Mouse (Mus musculus): ENCODE results near the gene Ryr1. TPM values are rescaled to one million over a fixed set of nuclear protein-coding genes. Genes with fewer than 3 reads are reported as not detected.
"Not testable (repeated sequence)": the region's sequence is repeated elsewhere in the genome, so short reads cannot be mapped to it uniquely, and the experiment has no call there.

Gene Ryr1
- polyA plus RNA-seq, 1 experiment from 2014 or later, result 19.7 TPM

DNA sequence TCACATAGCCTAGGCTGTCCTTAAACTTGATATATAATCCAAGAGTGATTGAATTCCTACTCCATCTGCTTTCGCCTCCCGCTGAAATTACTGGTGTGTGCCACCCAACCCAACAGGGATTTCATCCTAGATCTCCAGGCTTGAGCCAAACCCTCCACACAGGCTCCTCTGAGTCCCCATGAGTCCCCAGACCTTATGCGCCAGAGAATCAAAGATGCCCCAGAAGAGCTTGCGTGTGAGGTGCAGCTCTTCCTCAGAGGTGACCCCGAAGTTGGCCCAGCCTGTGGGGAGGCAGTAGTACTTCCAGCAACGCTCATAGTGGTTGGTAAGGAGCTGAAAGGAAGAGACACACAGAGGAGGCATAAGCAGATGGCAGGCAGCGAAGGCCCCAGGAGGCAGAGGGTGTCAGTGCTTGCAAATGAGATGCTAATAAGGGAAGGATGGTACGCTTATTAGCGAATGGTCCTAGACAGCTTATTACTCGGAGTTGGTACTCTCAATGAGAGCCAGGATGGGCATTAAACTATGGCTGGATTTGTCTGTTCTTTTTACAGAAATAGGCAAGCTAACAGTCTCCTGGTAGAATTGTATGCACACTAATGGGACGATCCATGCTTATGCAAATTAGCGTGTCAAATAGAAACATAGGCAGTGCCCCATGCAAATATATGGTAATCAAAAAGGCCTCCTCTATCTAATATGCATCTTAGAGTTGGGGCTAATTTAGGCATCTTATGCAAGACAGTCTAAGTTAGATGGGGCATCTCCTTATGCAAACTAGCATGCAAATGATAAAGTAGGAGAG, 54.4 kb downstream of the Ryr1 start:
- peak overlapping the region; percentile 69 for H3K4me2 ChIP-seq (ENCODE audit: low read length)
- WGBS, result 12% methylated on average over 12 of the region's 12 CpGs
- H3K27me3 ChIP-seq (replicated peaks; ENCODE audit: control insufficient read depth, insufficient read depth, low read length), result no peaks in the 10 kb centered on the region
- ATAC-seq, result peak; percentile 85
- peak overlapping the region; percentile 48 for H3K4me3 ChIP-seq (replicated peaks; ENCODE audit: low read length)
- no peak overlapping the region; the same call in 1 of the 2 replicates for H3K9ac ChIP-seq (replicated peaks; ENCODE audit: low read depth, low read length)
- H3K4me1 ChIP-seq (replicated peaks; ENCODE audit: control insufficient read depth, insufficient read depth, low read length), result peaks cover 34% of the 10 kb centered on the region
- no peaks in the 10 kb centered on the region for H3K9me3 ChIP-seq (ENCODE audit: control insufficient read depth, low read length)
- H3K27ac ChIP-seq (ENCODE audit: low read length), result peak overlapping the region; percentile 99
- H3K36me3 ChIP-seq (ENCODE audit: control insufficient read depth, insufficient read depth), result no peaks in the 10 kb centered on the region

DNA sequence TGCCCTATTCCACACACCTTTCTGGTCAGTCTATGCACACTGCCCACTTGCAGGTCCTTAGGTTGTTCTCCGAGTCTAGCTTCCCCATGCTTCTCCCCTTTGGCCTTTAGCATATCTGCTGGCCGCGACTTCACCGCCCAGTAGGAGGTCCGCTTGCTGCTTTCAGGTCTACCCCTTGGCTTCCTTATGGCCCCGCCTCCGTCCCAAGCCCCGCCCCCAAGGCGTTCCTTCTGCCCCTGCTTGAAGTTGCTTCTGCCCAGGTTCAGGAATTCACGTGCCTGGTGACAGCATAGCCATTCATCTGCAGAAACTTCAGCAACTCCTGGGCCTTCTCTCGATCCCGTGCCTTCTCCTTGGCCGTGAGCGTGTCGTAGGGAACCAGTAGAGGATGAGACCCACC, 57.2 kb downstream of the Ryr1 start:
- no peak for ATAC-seq
- H3K27me3 ChIP-seq (replicated peaks; ENCODE audit: control insufficient read depth, insufficient read depth, low read length), result no peaks in the 10 kb centered on the region
- H3K4me3 ChIP-seq (replicated peaks; ENCODE audit: low read length), result no peak overlapping the region
- no peak overlapping the region for H3K9ac ChIP-seq (replicated peaks; ENCODE audit: low read depth, low read length)
- H3K4me1 ChIP-seq (replicated peaks; ENCODE audit: control insufficient read depth, insufficient read depth, low read length), result peaks cover 31% of the 10 kb centered on the region
- no peak overlapping the region for H3K4me2 ChIP-seq (ENCODE audit: low read length)
- 18% methylated on average over 15 of the region's 15 CpGs for WGBS
- no peaks in the 10 kb centered on the region for H3K9me3 ChIP-seq (ENCODE audit: control insufficient read depth, low read length)
- no peak overlapping the region for H3K27ac ChIP-seq (ENCODE audit: low read length)
- no peaks in the 10 kb centered on the region for H3K36me3 ChIP-seq (ENCODE audit: control insufficient read depth, insufficient read depth)

DNA sequence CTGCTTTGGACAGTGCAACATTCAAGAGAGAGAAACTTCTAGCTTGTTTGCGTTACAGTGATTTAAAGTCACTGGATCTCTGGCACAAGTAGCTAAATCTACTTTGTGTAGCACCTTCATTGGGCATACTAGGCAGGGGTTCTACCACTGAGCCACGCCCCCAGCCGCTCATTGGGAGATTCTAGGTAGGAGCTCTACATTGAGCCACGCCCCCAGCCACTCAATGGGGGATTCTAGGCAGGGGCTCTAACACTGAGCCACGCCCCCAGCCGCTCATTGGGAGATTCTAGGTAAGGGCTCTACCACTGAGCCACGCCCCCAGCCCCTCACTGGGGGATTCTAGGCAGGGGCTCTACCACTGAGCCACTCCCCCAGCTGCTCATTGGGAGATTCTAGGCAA, 61.5 kb downstream of the Ryr1 start:
- not testable (repeated sequence) for H3K9ac ChIP-seq (replicated peaks; ENCODE audit: low read depth, low read length); H3K4me1 ChIP-seq (replicated peaks; ENCODE audit: control insufficient read depth, insufficient read depth, low read length); H3K4me3 ChIP-seq (replicated peaks; ENCODE audit: low read length); H3K36me3 ChIP-seq (ENCODE audit: control insufficient read depth, insufficient read depth); ATAC-seq; H3K4me2 ChIP-seq (ENCODE audit: low read length); H3K27ac ChIP-seq (ENCODE audit: low read length); H3K27me3 ChIP-seq (replicated peaks; ENCODE audit: control insufficient read depth, insufficient read depth, low read length); H3K9me3 ChIP-seq (ENCODE audit: control insufficient read depth, low read length)
- WGBS, result 70% methylated on average over 7 of the region's 7 CpGs

GRCm38 (mm10) chr7:29061522-29062037, 63.4 kb downstream of the Ryr1 start:
- Histone ChIP-seq H3K36me3 (ENCODE audit: control insufficient read depth, insufficient read depth) (no peaks in the 10 kb centered on the region), H3K27ac (ENCODE audit: low read length) (no peak overlapping the region), H3K4me3 (replicated peaks; ENCODE audit: low read length) (no peak overlapping the region), H3K9ac (replicated peaks; ENCODE audit: low read depth, low read length) (no peak overlapping the region), H3K9me3 (ENCODE audit: control insufficient read depth, low read length) (0 out of 2 replicates have a peak, but pooled peaks cover 2% of the 10 kb centered on the region), H3K27me3 (replicated peaks; ENCODE audit: control insufficient read depth, insufficient read depth, low read length) (no peaks in the 10 kb centered on the region), H3K4me1 (replicated peaks; ENCODE audit: control insufficient read depth, insufficient read depth, low read length) (no peaks in the 10 kb centered on the region), H3K4me2 (ENCODE audit: low read length) (no peak overlapping the region)
- peak; percentile 55; the same call in 1 of the 2 replicates for ATAC-seq
- 4% methylated on average over 19 of the region's 19 CpGs for WGBS

DNA sequence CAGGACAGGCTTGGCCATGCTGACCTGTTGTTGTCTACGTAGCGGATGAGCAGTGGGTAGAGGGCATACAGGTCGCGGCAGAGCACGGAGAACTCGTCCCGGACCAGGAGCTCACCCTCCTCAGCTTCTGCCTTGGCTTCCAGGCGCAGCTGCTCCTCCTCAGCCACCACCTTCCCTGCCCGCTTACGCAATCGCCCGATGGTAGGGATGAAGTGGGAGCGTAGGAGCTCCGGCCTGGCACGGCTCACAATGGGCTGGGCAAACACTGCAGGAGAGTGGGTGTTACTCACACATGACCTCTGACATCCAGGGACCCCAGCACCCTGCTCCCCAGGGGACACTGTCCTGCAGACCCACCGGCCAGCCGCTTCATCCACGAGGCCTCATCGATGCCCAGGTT, 65.5 kb downstream of the Ryr1 start:
- ATAC-seq, result no peak
- no peaks in the 10 kb centered on the region for H3K36me3 ChIP-seq (ENCODE audit: control insufficient read depth, insufficient read depth)
- H3K27ac ChIP-seq (ENCODE audit: low read length), result no peak overlapping the region
- 0 out of 2 replicates have a peak, but pooled peaks cover 2% of the 10 kb centered on the region for H3K9me3 ChIP-seq (ENCODE audit: control insufficient read depth, low read length)
- no peaks in the 10 kb centered on the region for H3K27me3 ChIP-seq (replicated peaks; ENCODE audit: control insufficient read depth, insufficient read depth, low read length)
- H3K4me3 ChIP-seq (replicated peaks; ENCODE audit: low read length), result no peak overlapping the region
- WGBS, result 85% methylated on average over 19 of the region's 19 CpGs
- H3K4me2 ChIP-seq (ENCODE audit: low read length), result no peak overlapping the region
- H3K4me1 ChIP-seq (replicated peaks; ENCODE audit: control insufficient read depth, insufficient read depth, low read length), result no peaks in the 10 kb centered on the region
- no peak overlapping the region for H3K9ac ChIP-seq (replicated peaks; ENCODE audit: low read depth, low read length)

DNA sequence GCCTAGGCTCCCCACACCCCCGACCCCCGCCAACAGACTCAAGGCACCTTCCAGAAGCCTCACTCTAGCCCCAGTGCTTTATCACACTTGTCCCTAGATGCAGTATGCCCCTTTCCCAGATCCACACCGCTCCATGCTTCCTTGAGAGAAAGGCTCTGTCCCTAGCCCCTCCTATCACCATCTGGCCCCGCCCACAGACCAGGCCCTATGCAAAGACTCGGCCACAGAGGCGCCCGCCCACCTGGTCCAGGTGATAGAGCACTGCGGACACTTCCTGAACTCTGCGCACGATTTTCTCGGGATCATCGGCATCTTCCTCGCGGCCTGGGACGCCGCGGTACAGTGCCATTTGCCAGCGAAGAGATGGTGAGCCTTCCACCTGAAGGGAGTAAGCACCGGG, 72.2 kb downstream of the Ryr1 start:
- H3K4me1 ChIP-seq (replicated peaks; ENCODE audit: control insufficient read depth, insufficient read depth, low read length), result no peaks in the 10 kb centered on the region
- H3K36me3 ChIP-seq (ENCODE audit: control insufficient read depth, insufficient read depth), result no peaks in the 10 kb centered on the region
- H3K27ac ChIP-seq (ENCODE audit: low read length), result no peak overlapping the region
- H3K9ac ChIP-seq (replicated peaks; ENCODE audit: low read depth, low read length), result no peak overlapping the region
- peaks cover 17% of the 10 kb centered on the region for H3K27me3 ChIP-seq (replicated peaks; ENCODE audit: control insufficient read depth, insufficient read depth, low read length)
- H3K4me3 ChIP-seq (replicated peaks; ENCODE audit: low read length), result no peak overlapping the region
- H3K9me3 ChIP-seq (ENCODE audit: control insufficient read depth, low read length), result no peaks in the 10 kb centered on the region
- 6% methylated on average over 19 of the region's 19 CpGs for WGBS
- no peak overlapping the region for H3K4me2 ChIP-seq (ENCODE audit: low read length)
- ATAC-seq, result no peak

- peaks cover 17% of the 10 kb centered on the region for H3K27me3 ChIP-seq (replicated peaks; ENCODE audit: control insufficient read depth, insufficient read depth, low read length)
- no peak overlapping the region for H3K4me3 ChIP-seq (replicated peaks; ENCODE audit: low read length)
- no peak overlapping the region for H3K9ac ChIP-seq (replicated peaks; ENCODE audit: low read depth, low read length)
- peak; percentile 32; the same call in 1 of the 2 replicates for ATAC-seq
- H3K9me3 ChIP-seq (ENCODE audit: control insufficient read depth, low read length), result no peaks in the 10 kb centered on the region
- H3K36me3 ChIP-seq (ENCODE audit: control insufficient read depth, insufficient read depth), result no peaks in the 10 kb centered on the region
- H3K4me1 ChIP-seq (replicated peaks; ENCODE audit: control insufficient read depth, insufficient read depth, low read length), result no peaks in the 10 kb centered on the region
- H3K4me2 ChIP-seq (ENCODE audit: low read length), result no peak overlapping the region
- no peak overlapping the region for H3K27ac ChIP-seq (ENCODE audit: low read length)
- WGBS, result 36% methylated on average over 2 of the region's 2 CpGs
Observed at GRCm38 (mm10) chr7:29050797-29051196, 74.2 kb downstream of the Ryr1 start.

GRCm38 (mm10) chr7:29048615-29049014, 76.4 kb downstream of the Ryr1 start:
- H3K4me3 ChIP-seq (replicated peaks; ENCODE audit: low read length), result no peak overlapping the region
- H3K27ac ChIP-seq (ENCODE audit: low read length), result no peak overlapping the region
- H3K4me1 ChIP-seq (replicated peaks; ENCODE audit: control insufficient read depth, insufficient read depth, low read length), result peaks cover 3% of the 10 kb centered on the region
- ATAC-seq, result no peak
- 86% methylated on average over 11 of the region's 11 CpGs for WGBS
- H3K27me3 ChIP-seq (replicated peaks; ENCODE audit: control insufficient read depth, insufficient read depth, low read length), result peaks cover 13% of the 10 kb centered on the region; the same call in 1 of the 2 replicates
- H3K9ac ChIP-seq (replicated peaks; ENCODE audit: low read depth, low read length), result no peak overlapping the region
- H3K9me3 ChIP-seq (ENCODE audit: control insufficient read depth, low read length), result no peaks in the 10 kb centered on the region
- no peak overlapping the region for H3K4me2 ChIP-seq (ENCODE audit: low read length)
- H3K36me3 ChIP-seq (ENCODE audit: control insufficient read depth, insufficient read depth), result no peaks in the 10 kb centered on the region

- ATAC-seq, result no peak
- 78% methylated on average over 3 of the region's 3 CpGs for WGBS
- peaks cover 9% of the 10 kb centered on the region for H3K4me1 ChIP-seq (replicated peaks; ENCODE audit: control insufficient read depth, insufficient read depth, low read length)
- no peak overlapping the region for H3K27ac ChIP-seq (ENCODE audit: low read length)
- H3K27me3 ChIP-seq (replicated peaks; ENCODE audit: control insufficient read depth, insufficient read depth, low read length), result peaks cover 8% of the 10 kb centered on the region; the same call in 1 of the 2 replicates
- H3K9ac ChIP-seq (replicated peaks; ENCODE audit: low read depth, low read length), result no peak overlapping the region
- H3K4me2 ChIP-seq (ENCODE audit: low read length), result no peak overlapping the region
- no peaks in the 10 kb centered on the region for H3K9me3 ChIP-seq (ENCODE audit: control insufficient read depth, low read length)
- no peaks in the 10 kb centered on the region for H3K36me3 ChIP-seq (ENCODE audit: control insufficient read depth, insufficient read depth)
- no peak overlapping the region for H3K4me3 ChIP-seq (replicated peaks; ENCODE audit: low read length)
Observed at GRCm38 (mm10) chr7:29048070-29048469, 76.9 kb downstream of the Ryr1 start.

Data from forebrain, embryonic 16.5 days (tissue).